Mouse (Mus musculus) neural tube, embryonic 14.5 days (tissue): ENCODE results near the gene Sik3. TPM values are rescaled to one million over a fixed set of nuclear protein-coding genes. Genes with fewer than 3 reads are reported as not detected.
A peak's percentile ranks its signal among the peaks of the same experiment; 100 is the strongest.

Source experiments
- ATAC-seq: fragments of 200-750 bp; cut with Nextera tagmentation; 2 replicates; pipeline ENCODE4 v1.8.0; 2017; ENCODE audit warnings: low read depth, mild to moderate bottlenecking, moderate TSS enrichment, moderate library complexity
- H3K27ac ChIP-seq: fragments of 300-500 bp; sonication (generic); 2 replicates; pipeline ENCODE4 v1.5.1; 2014; ENCODE audit warnings: low read depth, mild to moderate bottlenecking, control low read depth, low read length, moderate library complexity, mixed read lengths
- H3K27me3 ChIP-seq: fragments of 300-500 bp; sonication (generic); 2 replicates; pipeline ENCODE4 v1.6.1; 2014; ENCODE audit warnings: low read length; ENCODE audit not compliant: control insufficient read depth, insufficient read depth
- H3K36me3 ChIP-seq: fragments of 300-500 bp; sonication (generic); 2 replicates; pipeline ENCODE4 v1.6.1; 2014; ENCODE audit warnings: low read length, mixed read lengths; ENCODE audit not compliant: control insufficient read depth, insufficient read depth
- H3K4me1 ChIP-seq: fragments of 300-500 bp; sonication (generic); 2 replicates; pipeline ENCODE4 v1.6.1; 2014; ENCODE audit warnings: low read length; ENCODE audit not compliant: control insufficient read depth, insufficient read depth
- H3K4me2 ChIP-seq: fragments of 300-500 bp; sonication (generic); 2 replicates; pipeline ENCODE4 v1.6.1; 2014; ENCODE audit warnings: mild to moderate bottlenecking, low read depth, low read length, control low read depth
- H3K4me3 ChIP-seq: fragments of 300-500 bp; sonication (generic); 2 replicates; pipeline ENCODE4 v1.5.1; 2014; ENCODE audit warnings: low read depth, low read length, control low read depth, mixed read lengths
- H3K9ac ChIP-seq: fragments of 300-500 bp; sonication (generic); replicated peaks from 2 replicates; pipeline ENCODE4 v1.6.1; 2014; ENCODE audit warnings: low read depth, mild to moderate bottlenecking, control low read depth, low read length, mixed read lengths
- H3K9me3 ChIP-seq: fragments of 300-500 bp; sonication (generic); 2 replicates; pipeline ENCODE4 v1.6.1; 2016; ENCODE audit warnings: low read length; ENCODE audit not compliant: control insufficient read depth
- WGBS: fragments of 180-500 bp; shearing (Covaris S2); extraction: QIAGEN DNeasy Blood & Tissue Kit; methylation state at CpG from one replicate; pipeline ENCODE4 v1.1.7; 2014; 5-methylcytosine and 5-hydroxymethylcytosine counted together
- polyA plus RNA-seq: library from polyadenylated mRNA; unstranded; fragments of >200 nt; fragmentation: Nextera tagmentation; extraction: Ambion mirVana; gene quantifications from 2 replicates; pipeline ENCODE4 v1.2.1, GENCODE M21; 2014

Gene Sik3
- polyA plus RNA-seq, 1 experiment from 2014 or later = 10.5 TPM

GRCm38 (mm10) chr9:46243122-46243521 lies 230.5 kb downstream of the Sik3 start:
- H3K27ac ChIP-seq = no peak overlapping the region
- 59% methylated on average over 4 of the region's 4 CpGs for WGBS

GRCm38 (mm10) chr9:46243584-46243983 lies 231.0 kb downstream of the Sik3 start:
- no peak overlapping the region for H3K9ac ChIP-seq
- H3K9me3 ChIP-seq = no peaks in the 10 kb centered on the region
- 63% methylated on average over 8 of the region's 8 CpGs for WGBS
- H3K27me3 ChIP-seq = no peaks in the 10 kb centered on the region
- ATAC-seq = no peak
- no peak overlapping the region for H3K4me2 ChIP-seq
- no peaks in the 10 kb centered on the region for H3K36me3 ChIP-seq
- no peaks in the 10 kb centered on the region for H3K4me1 ChIP-seq
- H3K27ac ChIP-seq = no peak overlapping the region
- no peak overlapping the region for H3K4me3 ChIP-seq

More at GRCm38 (mm10) chr9:46243122-46243521, 230.5 kb downstream of the Sik3 start:
- no peaks in the 10 kb centered on the region for H3K36me3 ChIP-seq
- H3K27me3 ChIP-seq = no peaks in the 10 kb centered on the region
- no peak overlapping the region for H3K4me2 ChIP-seq
- no peak for ATAC-seq
- H3K4me3 ChIP-seq = no peak overlapping the region
- no peak overlapping the region for H3K9ac ChIP-seq
- no peaks in the 10 kb centered on the region for H3K4me1 ChIP-seq
- H3K9me3 ChIP-seq = no peaks in the 10 kb centered on the region

GRCm38 (mm10) chr9:46246752-46247324 lies 234.2 kb downstream of the Sik3 start:
- ATAC-seq = peak; percentile 85
- H3K27me3 ChIP-seq = no peaks in the 10 kb centered on the region
- no peaks in the 10 kb centered on the region for H3K9me3 ChIP-seq
- H3K9ac ChIP-seq = no peak overlapping the region
- H3K4me1 ChIP-seq = no peaks in the 10 kb centered on the region
- no peak overlapping the region for H3K4me2 ChIP-seq
- H3K27ac ChIP-seq = no peak overlapping the region
- 25% methylated on average over 11 of the region's 11 CpGs for WGBS
- H3K4me3 ChIP-seq = no peak overlapping the region
- no peaks in the 10 kb centered on the region for H3K36me3 ChIP-seq

- no peak overlapping the region for H3K27ac ChIP-seq
- H3K4me1 ChIP-seq = no peaks in the 10 kb centered on the region
- ATAC-seq = no peak
- no peak overlapping the region for H3K4me3 ChIP-seq
- H3K4me2 ChIP-seq = no peak overlapping the region
- H3K27me3 ChIP-seq = no peaks in the 10 kb centered on the region
- WGBS = 91% methylated on average over 7 of the region's 7 CpGs
- no peaks in the 10 kb centered on the region for H3K36me3 ChIP-seq
- H3K9me3 ChIP-seq = no peaks in the 10 kb centered on the region
- H3K9ac ChIP-seq = no peak overlapping the region
These were observed 243.6 kb downstream of the Sik3 start for GRCm38 (mm10) chr9:46256177-46256576.

GRCm38 (mm10) chr9:46256658-46257385 lies 244.2 kb downstream of the Sik3 start:
- ATAC-seq = no peak
- WGBS = 87% methylated on average over 10 of the region's 10 CpGs
- Histone ChIP-seq H3K4me1 (no peaks in the 10 kb centered on the region), H3K9me3 (no peaks in the 10 kb centered on the region), H3K4me3 (no peak overlapping the region), H3K36me3 (no peaks in the 10 kb centered on the region), H3K27ac (no peak overlapping the region), H3K27me3 (no peaks in the 10 kb centered on the region), H3K9ac (no peak overlapping the region), H3K4me2 (no peak overlapping the region)

- no peak for ATAC-seq
- H3K4me1 ChIP-seq = no peaks in the 10 kb centered on the region
- H3K4me3 ChIP-seq = no peak overlapping the region
- no peaks in the 10 kb centered on the region for H3K36me3 ChIP-seq
- H3K4me2 ChIP-seq = no peak overlapping the region
- H3K27me3 ChIP-seq = no peaks in the 10 kb centered on the region
- H3K9ac ChIP-seq = no peak overlapping the region
- no peaks in the 10 kb centered on the region for H3K9me3 ChIP-seq
- no peak overlapping the region for H3K27ac ChIP-seq
- WGBS = 93% methylated on average over 3 of the region's 3 CpGs
These were observed 244.9 kb downstream of the Sik3 start for GRCm38 (mm10) chr9:46257546-46257945.

GRCm38 (mm10) chr9:46259111-46259510 lies 246.5 kb downstream of the Sik3 start:
- ATAC-seq = no peak
- H3K4me2 ChIP-seq = no peak overlapping the region
- no peak overlapping the region for H3K4me3 ChIP-seq
- no peak overlapping the region for H3K27ac ChIP-seq
- 91% methylated on average over 6 of the region's 6 CpGs for WGBS
- H3K9ac ChIP-seq = no peak overlapping the region
- no peaks in the 10 kb centered on the region for H3K9me3 ChIP-seq
- no peaks in the 10 kb centered on the region for H3K36me3 ChIP-seq
- no peaks in the 10 kb centered on the region for H3K27me3 ChIP-seq
- H3K4me1 ChIP-seq = no peaks in the 10 kb centered on the region

GRCm38 (mm10) chr9:46261131-46261530 lies 248.5 kb downstream of the Sik3 start:
- no peak for ATAC-seq
- Histone ChIP-seq H3K4me3 (no peak overlapping the region), H3K36me3 (no peaks in the 10 kb centered on the region), H3K9me3 (no peaks in the 10 kb centered on the region), H3K9ac (no peak overlapping the region), H3K27me3 (no peaks in the 10 kb centered on the region), H3K4me1 (no peaks in the 10 kb centered on the region), H3K4me2 (no peak overlapping the region), H3K27ac (no peak overlapping the region)
- 89% methylated on average over 7 of the region's 7 CpGs for WGBS

GRCm38 (mm10) chr9:46268343-46268873 lies 255.8 kb downstream of the Sik3 start, which contains the start of gene Apoa5:
Apoa5 (plus strand) TSS chr9:46268633.
- H3K9me3 ChIP-seq = no peaks in the 10 kb centered on the region
- no peak within 1 kb of the TSS for H3K9ac ChIP-seq
- WGBS = 61% methylated on average over 7 of the region's 7 CpGs
- H3K27ac ChIP-seq = no peak within 1 kb of the TSS
- no peak within 1 kb of the TSS for H3K4me2 ChIP-seq
- no peak for ATAC-seq
- H3K36me3 ChIP-seq = no peaks in the 10 kb centered on the region
- H3K4me1 ChIP-seq = no peaks in the 10 kb centered on the region
- no peaks in the 10 kb centered on the region for H3K27me3 ChIP-seq
- no peak within 1 kb of the TSS for H3K4me3 ChIP-seq
